Mouse (Mus musculus): ENCODE measurements around the gene Tmem147.
"Not testable (repeated sequence)": the region's sequence is repeated elsewhere in the genome, so short reads cannot be mapped to it uniquely, and the experiment has no call there.

The Tmem147 gene

DNA sequence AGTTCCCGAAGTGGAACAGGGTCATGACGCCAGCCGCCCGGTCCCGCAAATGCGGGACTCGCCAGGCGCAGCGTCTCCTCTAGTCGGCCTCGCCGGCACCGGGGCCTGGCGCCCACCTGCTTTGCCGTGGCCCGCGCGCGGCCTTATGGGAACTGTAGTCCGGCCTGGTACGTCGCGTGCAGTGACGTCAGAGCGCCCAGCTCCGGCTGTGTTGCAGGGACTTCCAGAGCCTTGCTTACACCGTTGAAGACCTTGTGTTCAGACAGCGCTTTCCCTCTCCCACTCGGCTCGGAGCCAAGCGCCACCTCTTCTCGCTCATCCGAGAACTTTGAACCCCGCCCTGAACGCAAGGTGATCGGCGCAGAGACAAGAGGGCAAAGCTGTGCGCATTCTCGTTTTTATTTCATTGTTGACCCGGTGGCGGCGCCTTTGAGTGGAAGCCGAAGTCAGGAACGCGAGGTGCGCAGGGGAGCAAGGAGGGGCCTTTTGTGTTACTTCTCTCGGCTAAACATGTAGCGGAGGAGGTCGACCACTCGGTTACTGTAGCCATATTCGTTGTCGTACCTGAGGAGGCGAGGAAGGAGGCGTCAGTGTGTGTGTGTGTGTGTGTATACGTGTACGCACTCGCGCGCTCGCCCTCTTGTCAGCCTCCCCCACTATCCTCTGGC is at the start of gene Tmem147:
TSS of gene Tmem147 (minus strand) at position 145 of the 668 bp plus-strand sequence.
- DNase-seq = peak; percentile 98

DNA sequence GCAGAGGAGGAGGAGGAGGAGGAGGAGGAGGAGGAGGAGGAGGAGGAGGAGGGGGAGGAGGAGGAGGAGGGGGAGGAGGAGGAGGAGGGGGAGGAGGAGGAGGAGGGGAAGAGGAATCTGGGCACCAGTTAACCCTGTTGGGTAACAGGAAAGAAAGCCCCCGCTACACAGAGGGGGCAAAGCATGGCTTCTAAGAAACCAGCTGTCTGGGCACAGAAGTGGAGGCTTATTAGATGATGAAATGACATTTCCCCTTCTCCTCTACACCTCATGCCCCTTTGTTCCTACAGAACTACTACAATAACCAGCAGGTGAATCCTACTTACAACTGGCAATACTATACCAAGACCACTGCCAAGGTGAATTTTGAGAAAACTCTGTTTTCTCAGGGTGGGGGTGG is 48.6 kb upstream of the Tmem147 start:
- DNase-seq = no peak

- DNase-seq = no peak
Measured at GRCm38 (mm10) chr7:30777081-30777579, 47.8 kb upstream of the Tmem147 start.

- DNase-seq = no peak
Measured at GRCm38 (mm10) chr7:30776104-30776503, 46.8 kb upstream of the Tmem147 start.

DNA sequence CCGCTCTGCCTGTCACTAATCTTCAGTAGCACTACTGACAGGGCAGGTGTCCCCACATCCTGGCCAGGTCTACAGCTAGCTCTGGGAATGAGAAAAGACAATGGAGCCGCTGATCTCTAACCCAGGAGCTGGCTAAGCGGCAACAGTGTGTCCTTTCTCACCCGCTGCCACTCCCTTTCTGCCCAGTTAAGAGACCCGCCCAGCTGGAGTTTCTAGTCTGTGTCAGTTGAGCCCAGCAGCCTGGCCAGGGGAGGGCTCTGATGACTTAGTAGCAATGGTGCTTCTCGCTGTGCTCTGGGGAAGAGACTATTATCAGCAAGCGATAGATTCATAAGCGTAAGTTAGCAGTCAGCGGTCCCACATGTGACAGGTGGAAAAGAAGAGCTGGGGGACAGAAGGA is 39.9 kb upstream of the Tmem147 start:
- DNase-seq = no peak

GRCm38 (mm10) chr7:30766408-30766807 is 37.1 kb upstream of the Tmem147 start:
- DNase-seq = no peak

DNA sequence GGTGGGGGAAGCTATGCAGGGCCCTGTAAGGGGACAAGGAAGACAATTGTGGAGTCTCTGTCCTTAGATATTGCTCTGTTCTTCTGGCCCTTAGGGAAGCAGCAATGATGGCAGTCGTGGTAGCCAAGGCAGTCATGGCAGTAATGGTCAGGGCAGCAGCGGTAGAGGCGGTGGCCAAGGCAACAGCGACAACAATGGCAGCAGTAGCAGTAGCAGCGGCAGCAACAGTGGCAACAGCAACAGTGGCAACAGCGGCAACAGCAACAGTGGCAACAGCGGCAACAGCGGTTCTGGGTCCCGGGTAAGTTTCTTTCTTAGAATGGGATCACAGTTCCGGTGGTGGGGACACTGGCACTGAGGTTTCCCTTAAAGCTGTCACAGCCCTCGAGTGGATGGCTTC is 35.8 kb upstream of the Tmem147 start:
- no peak for DNase-seq

GRCm38 (mm10) chr7:30763456-30763855 is 34.1 kb upstream of the Tmem147 start, which contains the start of gene Dmkn:
TSS of gene Dmkn (plus strand) at chr7:30763756.
- DNase-seq = no peak

- DNase-seq = no peak
Measured at GRCm38 (mm10) chr7:30761769-30762352, 32.5 kb upstream of the Tmem147 start.

- peak; percentile 66 for DNase-seq
Measured at GRCm38 (mm10) chr7:30758853-30759252, 29.5 kb upstream of the Tmem147 start.

DNA sequence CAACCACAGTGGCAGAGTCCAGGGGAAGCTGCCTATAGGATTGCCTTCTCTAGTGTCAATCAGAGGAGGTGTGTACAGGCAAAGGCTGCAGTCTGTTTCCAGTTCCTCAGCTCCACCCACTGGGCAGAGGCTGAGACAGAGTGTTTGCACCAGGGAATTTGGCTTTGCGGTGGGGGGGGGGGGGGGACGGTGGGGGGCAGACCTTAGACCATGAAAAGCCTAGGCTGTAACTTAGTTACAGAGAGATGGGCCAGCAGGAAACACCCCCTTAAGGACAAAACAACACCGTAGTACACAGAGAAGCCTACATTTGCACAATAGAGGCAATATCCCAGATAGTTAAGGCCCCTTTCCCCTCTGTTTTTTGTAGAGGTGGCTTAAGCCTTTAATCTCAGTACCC is 27.7 kb upstream of the Tmem147 start:
- no peak for DNase-seq

GRCm38 (mm10) chr7:30751086-30751669 is 21.8 kb upstream of the Tmem147 start, which contains the start of gene Sbsn:
TSS of gene Sbsn (plus strand) at chr7:30751471.
- no peak for DNase-seq

- peak; percentile 12 for DNase-seq
Measured at GRCm38 (mm10) chr7:30749824-30750606, 20.7 kb upstream of the Tmem147 start.

DNA sequence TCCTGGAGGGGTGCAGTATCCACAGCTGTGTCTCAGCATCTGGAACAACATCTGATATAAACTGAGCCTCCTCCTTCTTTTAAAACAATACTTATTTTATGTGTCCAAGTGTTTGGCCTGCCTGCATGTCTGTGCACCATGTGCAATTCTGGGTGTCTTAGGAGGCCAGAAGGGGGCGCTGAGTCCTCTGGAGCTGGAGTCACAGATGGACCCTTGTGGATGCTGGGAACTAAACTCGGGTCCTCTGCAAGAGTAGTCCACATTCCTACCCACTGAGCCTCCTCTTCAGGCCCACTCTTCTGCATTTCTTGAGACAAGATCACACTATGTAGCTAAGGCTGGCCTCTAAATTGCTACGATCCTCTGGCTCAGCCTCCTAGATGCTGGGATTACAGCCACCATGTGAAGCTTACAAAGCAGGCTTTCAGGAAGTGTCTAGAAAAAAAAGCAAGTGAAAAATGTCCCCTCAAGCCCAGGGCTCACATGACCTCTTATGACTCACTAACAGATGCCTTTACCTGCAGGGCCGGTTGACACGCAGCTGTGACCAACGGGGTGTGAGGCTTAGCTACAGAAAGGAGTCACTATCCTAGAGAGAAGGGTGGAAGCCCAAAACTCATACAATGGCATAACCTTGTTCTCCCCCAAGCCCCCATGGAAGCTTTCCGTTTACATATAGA is 18.3 kb upstream of the Tmem147 start:
- no peak for DNase-seq

DNA sequence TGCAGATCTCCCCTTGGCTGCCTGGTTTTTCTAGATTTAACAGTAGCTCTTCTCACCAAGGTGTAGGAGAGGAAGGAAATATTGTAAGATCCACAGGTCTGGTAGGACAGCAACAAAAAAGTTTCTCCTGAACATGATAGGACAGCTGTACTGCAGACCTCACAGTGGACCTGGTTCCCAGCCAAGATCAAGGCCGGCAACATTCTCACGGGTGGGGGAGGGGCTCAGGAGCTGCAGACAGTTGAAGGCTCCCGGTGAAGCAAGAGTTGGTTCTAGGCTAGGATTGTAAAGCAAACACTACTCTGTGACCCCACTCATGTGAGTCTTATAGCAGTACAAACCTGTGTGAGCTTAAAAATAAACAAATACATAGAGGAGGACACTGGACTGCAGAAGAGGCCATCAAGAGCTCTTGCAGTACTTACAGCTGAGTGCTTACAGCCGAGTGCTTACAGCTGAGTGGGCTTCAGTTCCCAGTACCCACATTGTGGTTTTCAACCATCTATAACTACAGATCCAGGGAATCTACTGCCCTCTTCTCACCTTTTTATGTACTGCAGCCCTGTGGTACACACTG is 14.8 kb upstream of the Tmem147 start:
- DNase-seq = peak; percentile 65

GRCm38 (mm10) chr7:30743617-30744016 is 14.3 kb upstream of the Tmem147 start, which contains the start of gene Gapdhs:
TSS of gene Gapdhs (minus strand) at chr7:30743681.
- not testable (repeated sequence) for DNase-seq

- DNase-seq = not testable (repeated sequence)
Measured at GRCm38 (mm10) chr7:30742570-30742969, 13.2 kb upstream of the Tmem147 start.

GRCm38 (mm10) chr7:30736211-30736610 is 6.9 kb upstream of the Tmem147 start:
- no peak for DNase-seq

GRCm38 (mm10) chr7:30730064-30730722 is 853 bp upstream of the Tmem147 start:
- not testable (repeated sequence) for DNase-seq

- DNase-seq = no peak
Measured at GRCm38 (mm10) chr7:30728739-30729395, 473 bp downstream of the Tmem147 start.

DNA sequence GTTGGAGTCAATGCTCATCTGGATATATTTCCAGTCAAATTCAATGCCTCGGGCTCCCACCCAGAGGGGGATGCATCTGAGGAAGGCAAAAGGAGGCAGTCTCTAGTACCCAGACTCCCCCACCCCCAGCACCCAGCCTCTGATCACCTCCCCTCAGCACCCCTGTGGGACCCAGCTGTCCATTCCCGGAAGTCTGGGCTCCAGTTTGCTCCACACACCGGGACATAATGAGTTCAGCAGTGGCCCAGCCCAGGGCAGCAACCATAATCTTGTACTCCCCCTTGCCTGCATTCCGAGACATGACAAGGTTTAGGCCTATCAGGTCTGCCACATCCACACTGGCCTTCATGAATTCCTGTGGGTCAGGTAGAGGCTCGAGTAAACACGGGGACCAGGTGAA is 1.1 kb downstream of the Tmem147 start:
- no peak for DNase-seq
